Mouse (Mus musculus): Measurements from ENCODE around the gene Mier3. TPM values are rescaled to one million over a fixed set of nuclear protein-coding genes. Genes with fewer than 3 reads are reported as not detected.
A peak's percentile ranks its signal among the peaks of the same experiment; 100 is the strongest.
"Not testable (repeated sequence)": the region's sequence is repeated elsewhere in the genome, so short reads cannot be mapped to it uniquely, and the experiment has no call there.

The Mier3 gene
- polyA plus RNA-seq, 1 experiment: not detected

DNA sequence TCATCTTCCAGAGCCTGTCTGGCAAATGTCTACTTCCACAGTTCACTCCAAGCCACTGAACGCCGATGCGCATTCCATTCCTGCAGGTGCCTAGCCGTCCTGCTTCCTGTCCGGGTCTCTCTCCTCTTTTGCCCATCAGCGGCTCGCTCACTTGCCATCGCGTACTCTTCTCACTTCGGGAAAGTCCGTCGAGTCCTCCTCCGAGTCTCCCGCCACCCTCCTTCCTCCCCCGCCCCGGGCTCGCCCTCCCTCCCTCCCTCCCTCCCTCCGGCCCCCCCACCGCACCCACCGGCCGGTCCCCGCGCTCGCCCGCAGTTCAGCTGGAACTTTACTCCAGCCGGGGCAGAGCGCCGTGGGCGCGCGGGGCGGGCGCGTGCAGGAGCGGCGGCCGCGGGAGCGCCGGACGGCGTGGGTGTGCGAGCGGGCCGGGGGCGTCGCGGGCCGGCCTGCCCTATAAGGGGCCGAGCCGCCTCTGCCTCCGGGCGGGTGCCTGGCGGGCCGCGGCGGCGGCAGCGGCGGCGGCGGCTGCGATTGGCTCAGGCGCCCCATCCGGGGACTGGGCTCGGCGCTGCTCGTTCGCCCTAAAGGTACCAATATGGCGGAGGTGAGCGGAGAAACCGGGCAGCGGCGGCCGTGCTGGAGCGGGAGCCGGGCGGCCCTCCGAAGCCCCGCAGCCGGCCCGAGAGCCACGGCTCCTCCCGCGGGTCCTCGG is 5.1 kb downstream of the Mier3 start:
- peak overlapping the region; percentile 96 for H3K4me3 ChIP-seq (ENCODE audit: insufficient read depth, low read depth, low read length)
- 0 out of 2 replicates have a peak overlapping the region, but pooled peaks have one; percentile 44 for H3K27ac ChIP-seq (ENCODE audit: insufficient read depth, low read depth, low read length)
- TF ChIP-seq CTCF (IDR thresholded peaks at IDR 0.05; ENCODE audit: insufficient read depth, low read depth, low read length) (no peak), POLR2A (IDR thresholded peaks at IDR 0.05; ENCODE audit: insufficient read depth, low read depth, low read length) (peak; percentile 40; the same call in 1 of the 2 replicates)
- WGBS: under 1% methylated on average over 83 of the region's 86 CpGs
- peaks cover 5% of the 10 kb centered on the region for H3K4me1 ChIP-seq (ENCODE audit: control insufficient read depth, insufficient read depth, low read length)

DNA sequence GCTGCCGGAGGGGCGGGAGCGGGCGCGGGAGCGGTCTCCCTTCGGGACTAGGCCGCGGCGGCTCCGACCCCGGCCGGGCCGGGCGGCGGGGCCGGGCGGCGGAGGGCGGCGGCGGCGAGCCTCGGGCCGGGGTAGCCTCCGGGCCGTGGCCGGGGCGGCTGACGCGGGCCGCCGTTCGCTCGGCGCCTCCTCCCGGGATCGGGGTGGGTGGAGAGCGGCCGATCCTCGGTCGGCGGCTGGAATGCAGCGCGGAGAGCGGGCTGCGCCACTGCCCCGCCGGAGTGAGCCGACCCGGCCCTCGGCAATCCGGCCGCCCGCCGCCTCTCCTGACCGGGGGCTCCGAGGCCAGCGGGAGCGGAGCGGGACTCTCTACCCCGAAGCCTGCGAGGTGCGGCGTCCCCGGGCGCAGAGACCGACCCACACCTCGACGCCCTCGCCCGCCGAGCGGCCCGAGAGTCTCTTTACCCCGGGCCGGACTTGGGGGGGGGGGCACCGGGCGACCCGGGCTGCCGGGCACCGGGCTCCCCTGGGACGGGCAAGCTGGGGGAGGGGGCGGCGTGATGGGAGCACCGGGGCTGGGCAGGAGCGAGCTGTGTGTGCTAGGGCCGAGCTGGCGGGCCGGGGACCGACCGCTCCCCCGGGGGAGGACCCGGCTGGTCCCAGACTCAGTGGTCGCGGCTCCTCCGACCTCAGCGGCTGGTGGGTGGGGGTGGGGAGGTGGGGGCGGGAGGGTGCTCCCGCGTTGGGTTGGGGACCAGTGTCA is 5.9 kb downstream of the Mier3 start:
- no peak for TF ChIP-seq POLR2A (IDR thresholded peaks at IDR 0.05; ENCODE audit: insufficient read depth, low read depth, low read length)
- TF ChIP-seq CTCF (IDR thresholded peaks at IDR 0.05; ENCODE audit: insufficient read depth, low read depth, low read length): no peak
- H3K4me1 ChIP-seq (ENCODE audit: control insufficient read depth, insufficient read depth, low read length): peaks cover 5% of the 10 kb centered on the region
- H3K4me3 ChIP-seq (ENCODE audit: insufficient read depth, low read depth, low read length): peak overlapping the region; percentile 96
- no peak overlapping the region; the same call in 1 of the 2 replicates for H3K27ac ChIP-seq (ENCODE audit: insufficient read depth, low read depth, low read length)
- 1% methylated on average over 100 of the region's 101 CpGs for WGBS

DNA sequence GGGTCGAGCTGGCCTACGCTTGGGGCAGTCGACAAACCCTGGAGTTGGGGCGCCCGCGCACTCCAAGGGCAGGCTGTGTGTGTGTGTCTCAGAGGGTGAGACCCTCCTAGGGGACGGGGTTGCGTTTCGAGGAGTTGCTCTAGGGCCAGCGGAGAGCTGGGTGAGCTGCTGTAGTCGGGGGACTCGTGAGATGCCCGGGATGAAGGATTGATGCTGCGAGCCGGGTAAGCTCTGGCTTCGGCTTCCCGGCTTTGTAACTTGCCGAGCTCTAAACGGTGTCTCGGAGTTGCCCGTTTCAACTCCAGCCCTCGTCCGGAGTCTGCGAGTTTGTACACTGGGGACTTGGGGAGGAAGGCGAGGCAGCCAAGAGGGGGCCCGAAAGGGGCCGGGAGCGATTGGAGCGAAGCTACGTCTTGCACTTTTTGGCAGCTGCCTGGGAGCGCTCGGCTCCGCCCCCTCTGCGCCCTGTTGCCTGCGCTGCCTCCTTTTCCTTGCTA is 6.6 kb downstream of the Mier3 start:
- Histone ChIP-seq H3K4me3 (ENCODE audit: insufficient read depth, low read depth, low read length) (peak overlapping the region; percentile 96), H3K4me1 (ENCODE audit: control insufficient read depth, insufficient read depth, low read length) (peaks cover 5% of the 10 kb centered on the region), H3K27ac (ENCODE audit: insufficient read depth, low read depth, low read length) (no peak overlapping the region)
- WGBS: under 1% methylated on average over 35 of the region's 35 CpGs
- no peak for TF ChIP-seq POLR2A (IDR thresholded peaks at IDR 0.05; ENCODE audit: insufficient read depth, low read depth, low read length)
- no peak for TF ChIP-seq CTCF (IDR thresholded peaks at IDR 0.05; ENCODE audit: insufficient read depth, low read depth, low read length)

DNA sequence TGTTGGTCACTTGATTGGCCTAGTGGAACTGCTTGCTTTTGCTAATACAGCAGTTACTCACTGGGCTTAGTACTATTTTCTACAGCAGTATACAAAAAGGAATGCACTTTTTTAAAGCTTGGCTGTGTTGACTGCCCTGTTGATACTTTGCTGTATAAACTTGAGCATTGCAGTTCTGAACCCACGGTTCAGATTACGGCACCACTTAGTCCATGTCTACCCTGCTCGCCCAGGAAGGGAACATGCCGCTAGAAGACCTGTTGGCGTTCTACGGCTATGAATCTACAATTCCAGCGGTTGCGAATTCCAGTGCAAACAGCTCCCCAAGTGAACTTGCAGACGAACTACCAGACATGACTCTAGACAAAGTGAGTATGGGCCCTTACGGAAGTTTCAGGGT is 22.6 kb downstream of the Mier3 start:
- Histone ChIP-seq H3K4me3 (ENCODE audit: insufficient read depth, low read depth, low read length) (no peak overlapping the region), H3K4me1 (ENCODE audit: control insufficient read depth, insufficient read depth, low read length) (no peaks in the 10 kb centered on the region), H3K27ac (ENCODE audit: insufficient read depth, low read depth, low read length) (no peak overlapping the region)
- 96% methylated on average over 10 of the region's 10 CpGs for WGBS
- no peak for TF ChIP-seq CTCF (IDR thresholded peaks at IDR 0.05; ENCODE audit: insufficient read depth, low read depth, low read length)
- TF ChIP-seq POLR2A (IDR thresholded peaks at IDR 0.05; ENCODE audit: insufficient read depth, low read depth, low read length): no peak

DNA sequence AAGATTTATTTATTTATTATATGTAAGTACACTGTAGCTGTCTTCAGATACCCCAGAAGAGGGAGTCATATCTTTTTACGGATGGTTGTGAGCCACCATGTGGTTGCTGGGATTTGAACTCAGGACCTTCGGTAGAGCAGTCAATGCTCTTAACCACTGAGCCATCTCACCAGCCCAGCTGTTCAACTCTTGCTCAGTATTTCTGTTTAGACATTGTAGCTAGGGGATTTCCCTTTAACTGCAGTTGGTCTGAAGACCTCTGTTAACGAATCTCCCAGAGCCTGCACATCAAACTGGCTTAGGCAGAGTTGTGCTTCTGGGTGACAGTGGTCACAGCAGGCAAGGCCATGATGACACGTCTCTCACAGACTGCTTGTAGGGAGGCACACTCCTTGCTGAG is 23.2 kb downstream of the Mier3 start:
- H3K27ac ChIP-seq (ENCODE audit: insufficient read depth, low read depth, low read length); H3K4me3 ChIP-seq (ENCODE audit: insufficient read depth, low read depth, low read length); H3K4me1 ChIP-seq (ENCODE audit: control insufficient read depth, insufficient read depth, low read length): not testable (repeated sequence)
- WGBS: 80% methylated on average over 4 of the region's 4 CpGs

DNA sequence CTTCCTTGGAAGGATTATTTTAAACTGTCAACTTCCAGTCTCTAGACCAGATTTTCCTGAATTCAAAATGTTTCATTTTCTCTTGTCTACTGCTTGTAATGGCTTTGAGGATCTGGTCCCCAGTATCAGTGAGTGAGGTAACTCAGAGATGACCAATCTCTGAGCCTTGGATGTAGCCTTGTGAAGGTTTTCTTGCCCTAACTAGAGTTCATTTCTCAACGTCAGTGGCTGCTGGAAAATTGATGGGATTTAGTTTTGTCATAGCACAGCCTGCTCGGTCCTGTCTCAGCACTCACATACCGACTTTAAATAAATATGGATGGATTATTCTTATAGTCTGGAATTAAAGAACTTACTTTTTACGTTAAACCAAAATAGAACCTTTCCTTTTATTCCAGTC is 29.8 kb downstream of the Mier3 start:
- no peaks in the 10 kb centered on the region for H3K4me1 ChIP-seq (ENCODE audit: control insufficient read depth, insufficient read depth, low read length)
- H3K4me3 ChIP-seq (ENCODE audit: insufficient read depth, low read depth, low read length): no peak overlapping the region
- no peak overlapping the region for H3K27ac ChIP-seq (ENCODE audit: insufficient read depth, low read depth, low read length)
- WGBS: 87% methylated on average over 4 of the region's 4 CpGs
- no peak for TF ChIP-seq CTCF (IDR thresholded peaks at IDR 0.05; ENCODE audit: insufficient read depth, low read depth, low read length)
- no peak for TF ChIP-seq POLR2A (IDR thresholded peaks at IDR 0.05; ENCODE audit: insufficient read depth, low read depth, low read length)

DNA sequence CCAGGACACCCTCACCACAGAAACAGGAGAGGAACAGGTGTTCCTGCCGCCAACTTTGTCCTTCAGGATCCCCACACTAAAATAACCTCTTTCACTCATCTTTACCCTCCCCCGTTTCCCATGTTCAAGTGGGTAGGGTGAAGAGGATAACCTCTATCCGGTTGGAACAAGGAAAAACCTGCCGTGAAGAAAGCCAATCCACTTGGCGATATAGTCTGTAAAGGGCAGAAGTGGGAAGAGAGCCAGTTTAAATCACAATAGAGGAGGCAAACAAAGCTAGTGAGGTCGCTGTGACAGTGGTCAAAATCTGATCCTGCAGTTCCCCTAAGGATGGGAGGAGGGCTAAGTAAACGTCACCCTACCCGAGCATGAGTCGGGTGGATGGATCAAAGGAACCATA is 38.9 kb downstream of the Mier3 start:
- no peak overlapping the region for H3K4me3 ChIP-seq (ENCODE audit: insufficient read depth, low read depth, low read length)
- TF ChIP-seq POLR2A (IDR thresholded peaks at IDR 0.05; ENCODE audit: insufficient read depth, low read depth, low read length) (no peak), CTCF (IDR thresholded peaks at IDR 0.05; ENCODE audit: insufficient read depth, low read depth, low read length) (no peak)
- no peaks in the 10 kb centered on the region for H3K4me1 ChIP-seq (ENCODE audit: control insufficient read depth, insufficient read depth, low read length)
- no peak overlapping the region for H3K27ac ChIP-seq (ENCODE audit: insufficient read depth, low read depth, low read length)
- 66% methylated on average over 9 of the region's 9 CpGs for WGBS

DNA sequence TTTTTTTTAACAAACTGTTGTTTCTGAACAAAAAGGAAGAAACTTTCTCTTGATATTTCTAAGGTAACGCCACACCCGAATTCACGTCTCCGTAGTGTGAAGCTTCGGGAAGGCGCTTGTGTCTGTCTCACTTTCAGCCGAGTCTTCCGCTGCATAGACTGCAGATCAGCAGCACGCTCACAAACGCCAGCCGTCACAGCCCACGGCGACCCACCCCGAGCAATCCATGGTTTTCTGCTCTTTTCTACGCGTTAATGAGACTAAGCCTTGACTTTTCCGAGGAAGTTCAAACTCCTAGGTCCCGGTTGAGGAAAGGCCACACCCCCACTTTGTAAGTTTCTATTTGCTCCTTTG is 44.0 kb downstream of the Mier3 start:
- H3K4me1 ChIP-seq (ENCODE audit: control insufficient read depth, insufficient read depth, low read length): no peaks in the 10 kb centered on the region
- H3K27ac ChIP-seq (ENCODE audit: insufficient read depth, low read depth, low read length): no peak overlapping the region
- WGBS: under 1% methylated on average over 18 of the region's 18 CpGs
- TF ChIP-seq CTCF (IDR thresholded peaks at IDR 0.05; ENCODE audit: insufficient read depth, low read depth, low read length) (no peak), POLR2A (IDR thresholded peaks at IDR 0.05; ENCODE audit: insufficient read depth, low read depth, low read length) (no peak)
- peak overlapping the region; percentile 66 for H3K4me3 ChIP-seq (ENCODE audit: insufficient read depth, low read depth, low read length)
